Mouse (Mus musculus) kidney, postnatal 25 days (tissue): Measurements from ENCODE around the gene Bbx.

Source experiments
- DNase-seq, 2 experiments: peaks; one replicate each; pipeline ENCODE4 v3.0.0; 2021; ENCODE audit warnings: mixed read lengths in 2 of 2

Gene Bbx

DNA sequence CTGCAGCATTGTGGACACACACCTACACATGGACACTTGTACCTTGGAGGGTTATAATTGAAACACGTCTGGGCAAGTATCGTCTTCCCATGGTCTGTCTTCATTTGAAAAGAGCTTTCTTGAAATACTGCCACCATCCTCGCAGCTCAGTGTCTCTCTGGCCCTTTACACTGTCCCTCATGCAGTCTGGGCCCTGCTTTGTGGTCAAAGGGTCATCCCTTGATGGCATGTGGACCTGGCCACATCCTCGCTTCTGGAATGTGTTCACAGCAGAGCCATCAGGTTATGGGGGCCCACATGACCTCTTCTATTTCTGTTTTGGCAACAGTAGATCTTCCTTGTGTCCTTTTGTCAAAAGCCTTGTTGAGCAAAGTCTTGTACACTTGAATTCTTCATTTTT is 282.6 kb downstream of the Bbx start:
- no peak for DNase-seq

- no peak for DNase-seq
These were observed 284.3 kb downstream of the Bbx start for GRCm38 (mm10) chr16:50147900-50148299.
